Mouse (Mus musculus): ENCODE results near the gene Scaf1. TPM values are rescaled to one million over a fixed set of nuclear protein-coding genes. Genes with fewer than 3 reads are reported as not detected.

The Scaf1 gene
- polyA plus RNA-seq, 1 experiment from 2014 or later = 38.6 TPM

- Histone ChIP-seq H3K27ac (ENCODE audit: low read depth, low read length) (peak overlapping the region; percentile 100), H3K4me3 (ENCODE audit: low read length) (peak overlapping the region; percentile 64), H3K4me1 (ENCODE audit: control insufficient read depth, insufficient read depth, low read depth, low read length) (peaks cover 18% of the 10 kb centered on the region), H3K27me3 (replicated peaks; ENCODE audit: control insufficient read depth, insufficient read depth, low read length) (no peaks in the 10 kb centered on the region), H3K9ac (ENCODE audit: low read depth, low read length) (peak overlapping the region; percentile 93), H3K4me2 (ENCODE audit: low read length) (peak overlapping the region; percentile 93), H3K9me3 (ENCODE audit: control insufficient read depth, low read length) (no peaks in the 10 kb centered on the region), H3K36me3 (ENCODE audit: control insufficient read depth, insufficient read depth, low read length) (peaks cover 21% of the 10 kb centered on the region)
- ATAC-seq = peak; percentile 45
- WGBS = 0% methylated on average over 25 of the region's 59 CpGs
Measured at GRCm38 (mm10) chr7:45053117-45053930, 37.2 kb upstream of the Scaf1 start.

- H3K27me3 ChIP-seq (replicated peaks; ENCODE audit: control insufficient read depth, insufficient read depth, low read length) = no peaks in the 10 kb centered on the region
- peaks cover 26% of the 10 kb centered on the region for H3K36me3 ChIP-seq (ENCODE audit: control insufficient read depth, insufficient read depth, low read length)
- peak within 1 kb of the TSS; percentile 100 for H3K27ac ChIP-seq (ENCODE audit: low read depth, low read length)
- peak within 1 kb of the TSS; percentile 64 for H3K4me3 ChIP-seq (ENCODE audit: low read length)
- H3K4me2 ChIP-seq (ENCODE audit: low read length) = peak within 1 kb of the TSS; percentile 93
- no peaks in the 10 kb centered on the region for H3K9me3 ChIP-seq (ENCODE audit: control insufficient read depth, low read length)
- WGBS = 0% methylated on average over 10 of the region's 18 CpGs
- peaks cover 18% of the 10 kb centered on the region for H3K4me1 ChIP-seq (ENCODE audit: control insufficient read depth, insufficient read depth, low read depth, low read length)
- peak within 1 kb of the TSS; percentile 93 for H3K9ac ChIP-seq (ENCODE audit: low read depth, low read length)
- ATAC-seq = no peak; the same call in 1 of the 2 replicates
Measured at GRCm38 (mm10) chr7:45052862-45053116, 36.6 kb upstream of the Scaf1 start, which contains the start of gene Prr12. Gene Prr12 (minus strand): TSS chr7:45052881.

DNA sequence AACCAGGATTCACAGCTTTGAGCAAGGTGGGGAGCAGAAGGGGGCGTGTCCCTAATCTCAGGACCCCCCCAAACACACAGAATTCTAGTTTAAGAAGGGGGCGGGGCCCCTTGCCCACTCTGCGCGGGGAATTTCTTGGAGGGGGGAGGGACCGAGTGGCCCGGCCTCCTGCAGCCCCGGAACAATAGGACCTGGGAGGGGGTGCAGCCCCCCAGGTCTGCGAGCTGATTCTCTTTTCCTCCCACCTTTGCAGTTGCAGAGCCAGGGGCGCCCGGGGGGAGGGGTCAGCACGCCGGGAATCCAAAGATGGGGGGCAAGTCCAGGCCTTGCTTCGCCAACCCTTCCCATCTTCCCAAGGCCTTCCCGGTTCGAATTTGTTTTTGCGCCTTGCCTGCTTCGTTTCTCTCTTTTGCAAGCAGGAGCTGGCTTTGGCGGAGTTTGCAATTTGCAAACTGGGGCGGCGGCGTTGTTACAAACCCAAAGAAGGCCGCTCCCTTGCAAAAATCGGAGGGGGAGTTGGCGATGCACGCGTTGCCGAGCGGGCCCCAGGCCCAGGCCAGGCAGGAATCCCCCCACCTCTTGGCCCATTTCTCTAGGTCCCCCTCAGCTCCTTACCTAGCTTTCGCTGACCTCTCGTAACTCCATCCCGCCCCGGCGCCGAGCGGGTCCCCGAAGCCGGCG, 36.2 kb upstream of the Scaf1 start:
- WGBS = under 1% methylated on average over 37 of the region's 38 CpGs
- no peak for ATAC-seq

GRCm38 (mm10) chr7:45051601-45051974, 35.4 kb upstream of the Scaf1 start:
- peaks cover 18% of the 10 kb centered on the region for H3K4me1 ChIP-seq (ENCODE audit: control insufficient read depth, insufficient read depth, low read depth, low read length)
- peak overlapping the region; percentile 93 for H3K9ac ChIP-seq (ENCODE audit: low read depth, low read length)
- H3K36me3 ChIP-seq (ENCODE audit: control insufficient read depth, insufficient read depth, low read length) = peaks cover 38% of the 10 kb centered on the region
- no peaks in the 10 kb centered on the region for H3K9me3 ChIP-seq (ENCODE audit: control insufficient read depth, low read length)
- H3K27me3 ChIP-seq (replicated peaks; ENCODE audit: control insufficient read depth, insufficient read depth, low read length) = no peaks in the 10 kb centered on the region
- ATAC-seq = no peak
- H3K4me2 ChIP-seq (ENCODE audit: low read length) = peak overlapping the region; percentile 93
- H3K4me3 ChIP-seq (ENCODE audit: low read length) = peak overlapping the region; percentile 64
- under 1% methylated on average over 13 of the region's 13 CpGs for WGBS
- peak overlapping the region; percentile 100 for H3K27ac ChIP-seq (ENCODE audit: low read depth, low read length)

More for the DNA sequence above, 36.2 kb upstream of the Scaf1 start:
- H3K4me1 ChIP-seq (ENCODE audit: control insufficient read depth, insufficient read depth, low read depth, low read length) = peaks cover 18% of the 10 kb centered on the region
- peaks cover 31% of the 10 kb centered on the region for H3K36me3 ChIP-seq (ENCODE audit: control insufficient read depth, insufficient read depth, low read length)
- peak overlapping the region; percentile 100 for H3K27ac ChIP-seq (ENCODE audit: low read depth, low read length)
- H3K4me3 ChIP-seq (ENCODE audit: low read length) = peak overlapping the region; percentile 64
- H3K9me3 ChIP-seq (ENCODE audit: control insufficient read depth, low read length) = no peaks in the 10 kb centered on the region
- H3K27me3 ChIP-seq (replicated peaks; ENCODE audit: control insufficient read depth, insufficient read depth, low read length) = no peaks in the 10 kb centered on the region
- H3K4me2 ChIP-seq (ENCODE audit: low read length) = peak overlapping the region; percentile 93
- peak overlapping the region; percentile 93 for H3K9ac ChIP-seq (ENCODE audit: low read depth, low read length)

GRCm38 (mm10) chr7:45050945-45051600, 34.9 kb upstream of the Scaf1 start:
- 4% methylated on average over 16 of the region's 16 CpGs for WGBS
- H3K27ac ChIP-seq (ENCODE audit: low read depth, low read length) = peak overlapping the region; percentile 100
- peak; percentile 48 for ATAC-seq
- peaks cover 18% of the 10 kb centered on the region for H3K4me1 ChIP-seq (ENCODE audit: control insufficient read depth, insufficient read depth, low read depth, low read length)
- H3K9me3 ChIP-seq (ENCODE audit: control insufficient read depth, low read length) = no peaks in the 10 kb centered on the region
- H3K9ac ChIP-seq (ENCODE audit: low read depth, low read length) = peak overlapping the region; percentile 93
- peaks cover 42% of the 10 kb centered on the region for H3K36me3 ChIP-seq (ENCODE audit: control insufficient read depth, insufficient read depth, low read length)
- peak overlapping the region; percentile 64 for H3K4me3 ChIP-seq (ENCODE audit: low read length)
- H3K4me2 ChIP-seq (ENCODE audit: low read length) = peak overlapping the region; percentile 93
- no peaks in the 10 kb centered on the region for H3K27me3 ChIP-seq (replicated peaks; ENCODE audit: control insufficient read depth, insufficient read depth, low read length)

- H3K27me3 ChIP-seq (replicated peaks; ENCODE audit: control insufficient read depth, insufficient read depth, low read length) = no peaks in the 10 kb centered on the region
- H3K9me3 ChIP-seq (ENCODE audit: control insufficient read depth, low read length) = no peaks in the 10 kb centered on the region
- H3K4me2 ChIP-seq (ENCODE audit: low read length) = no peak overlapping the region
- no peak for ATAC-seq
- peaks cover 59% of the 10 kb centered on the region for H3K36me3 ChIP-seq (ENCODE audit: control insufficient read depth, insufficient read depth, low read length)
- peaks cover 18% of the 10 kb centered on the region for H3K4me1 ChIP-seq (ENCODE audit: control insufficient read depth, insufficient read depth, low read depth, low read length)
- WGBS = 93% methylated on average over 23 of the region's 23 CpGs
- no peak overlapping the region for H3K27ac ChIP-seq (ENCODE audit: low read depth, low read length)
- no peak overlapping the region for H3K4me3 ChIP-seq (ENCODE audit: low read length)
- H3K9ac ChIP-seq (ENCODE audit: low read depth, low read length) = no peak overlapping the region
Measured at GRCm38 (mm10) chr7:45048923-45049657, 32.9 kb upstream of the Scaf1 start.

DNA sequence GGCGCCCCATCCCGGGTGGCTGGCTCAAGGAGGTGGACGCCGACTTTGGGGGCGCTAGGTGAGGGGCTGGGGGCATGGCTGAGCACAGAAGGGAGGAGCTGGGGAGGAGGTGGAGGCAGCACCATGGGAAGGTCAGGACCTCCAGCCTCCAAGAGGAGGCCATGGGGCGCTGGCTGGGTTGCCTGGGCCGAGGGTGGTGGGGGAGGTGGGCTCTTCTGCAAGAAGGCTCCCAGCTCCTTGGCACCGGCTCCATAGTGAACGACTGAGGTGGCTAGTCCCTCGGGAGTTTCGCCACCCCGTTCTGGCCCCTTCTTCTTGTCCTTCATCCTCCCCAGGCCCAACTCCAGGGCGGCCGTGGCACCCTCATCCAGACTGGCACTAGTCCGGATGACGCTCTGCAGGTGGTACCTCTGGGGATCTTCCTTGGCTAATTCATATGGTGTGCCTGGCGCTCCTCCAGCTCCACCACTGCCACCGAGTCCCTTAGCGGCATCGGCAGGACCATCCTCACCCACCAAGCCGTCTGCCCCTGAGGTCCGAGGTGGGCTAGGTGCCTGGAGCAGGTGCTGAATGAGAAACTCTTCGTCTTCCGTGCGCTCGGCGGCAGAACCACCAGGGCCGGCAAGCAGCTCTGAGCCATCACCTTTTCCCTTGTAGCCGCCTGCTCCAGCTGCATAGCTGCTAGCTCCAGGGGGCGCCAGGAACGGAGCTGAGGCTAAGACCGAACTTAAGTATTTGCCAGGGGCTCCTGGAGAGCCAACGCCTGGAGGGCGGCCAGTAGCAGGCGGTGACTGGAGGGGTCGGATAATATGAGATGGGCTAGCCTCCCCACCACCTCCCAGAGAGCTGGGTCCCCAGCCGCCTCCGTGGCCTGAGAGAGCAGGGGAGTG, 32.1 kb upstream of the Scaf1 start:
- Histone ChIP-seq H3K36me3 (ENCODE audit: control insufficient read depth, insufficient read depth, low read length) (peaks cover 63% of the 10 kb centered on the region), H3K9me3 (ENCODE audit: control insufficient read depth, low read length) (no peaks in the 10 kb centered on the region), H3K9ac (ENCODE audit: low read depth, low read length) (no peak overlapping the region), H3K4me3 (ENCODE audit: low read length) (no peak overlapping the region), H3K27me3 (replicated peaks; ENCODE audit: control insufficient read depth, insufficient read depth, low read length) (no peaks in the 10 kb centered on the region), H3K4me2 (ENCODE audit: low read length) (no peak overlapping the region), H3K27ac (ENCODE audit: low read depth, low read length) (no peak overlapping the region), H3K4me1 (ENCODE audit: control insufficient read depth, insufficient read depth, low read depth, low read length) (peaks cover 18% of the 10 kb centered on the region)
- no peak for ATAC-seq
- 91% methylated on average over 38 of the region's 38 CpGs for WGBS

- Histone ChIP-seq H3K4me3 (ENCODE audit: low read length) (no peak overlapping the region), H3K9me3 (ENCODE audit: control insufficient read depth, low read length) (no peaks in the 10 kb centered on the region), H3K27me3 (replicated peaks; ENCODE audit: control insufficient read depth, insufficient read depth, low read length) (no peaks in the 10 kb centered on the region), H3K27ac (ENCODE audit: low read depth, low read length) (no peak overlapping the region), H3K4me1 (ENCODE audit: control insufficient read depth, insufficient read depth, low read depth, low read length) (peaks cover 18% of the 10 kb centered on the region), H3K4me2 (ENCODE audit: low read length) (no peak overlapping the region), H3K9ac (ENCODE audit: low read depth, low read length) (no peak overlapping the region), H3K36me3 (ENCODE audit: control insufficient read depth, insufficient read depth, low read length) (peaks cover 70% of the 10 kb centered on the region)
- no peak for ATAC-seq
- WGBS = 96% methylated on average over 14 of the region's 14 CpGs
Measured at GRCm38 (mm10) chr7:45047491-45047890, 31.3 kb upstream of the Scaf1 start.

All from hindbrain, embryonic 16.5 days (tissue).